Mouse (Mus musculus): Measurements from ENCODE around the gene Gm9887.
A peak's percentile ranks its signal among the peaks of the same experiment; 100 is the strongest.
"Not testable (repeated sequence)": the region's sequence is repeated elsewhere in the genome, so short reads cannot be mapped to it uniquely, and the experiment has no call there.

The Gm9887 gene

DNA sequence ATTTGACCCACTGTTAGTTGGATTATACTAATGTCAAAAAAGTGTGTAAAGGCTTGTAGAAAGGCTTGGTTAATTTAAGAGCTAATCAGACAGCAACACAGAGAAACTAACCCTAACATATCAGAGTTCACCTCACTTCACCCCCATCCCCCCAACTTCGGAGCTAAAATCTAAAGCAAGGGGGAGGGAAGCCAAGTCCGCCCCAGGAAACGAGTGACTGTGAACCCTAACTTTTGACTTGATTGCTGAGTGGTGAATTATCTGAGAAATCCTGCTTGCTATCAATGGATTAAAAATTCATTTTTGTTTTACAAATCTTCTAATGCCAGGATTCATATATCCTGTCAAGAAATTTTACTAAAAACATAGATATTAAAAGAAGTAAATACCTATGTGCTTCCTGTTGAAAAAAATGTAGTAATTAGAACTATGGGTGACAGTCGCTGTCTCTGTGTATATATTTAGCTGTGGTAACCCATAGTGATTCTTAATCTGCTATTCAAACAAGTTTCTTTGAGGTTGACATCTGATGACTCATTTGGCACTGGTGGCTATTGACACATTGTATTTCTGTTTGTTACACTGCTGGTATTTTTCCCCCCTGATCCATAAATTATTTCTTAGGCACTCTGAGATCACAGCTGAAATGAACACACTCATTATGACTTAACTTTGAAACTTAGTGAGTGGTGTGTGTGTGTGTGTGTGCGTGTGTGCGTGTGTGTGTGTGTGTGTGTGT, 13.5 kb upstream of the Gm9887 start:
- DNase-seq (ENCODE audit: low spot score) = no peak

DNA sequence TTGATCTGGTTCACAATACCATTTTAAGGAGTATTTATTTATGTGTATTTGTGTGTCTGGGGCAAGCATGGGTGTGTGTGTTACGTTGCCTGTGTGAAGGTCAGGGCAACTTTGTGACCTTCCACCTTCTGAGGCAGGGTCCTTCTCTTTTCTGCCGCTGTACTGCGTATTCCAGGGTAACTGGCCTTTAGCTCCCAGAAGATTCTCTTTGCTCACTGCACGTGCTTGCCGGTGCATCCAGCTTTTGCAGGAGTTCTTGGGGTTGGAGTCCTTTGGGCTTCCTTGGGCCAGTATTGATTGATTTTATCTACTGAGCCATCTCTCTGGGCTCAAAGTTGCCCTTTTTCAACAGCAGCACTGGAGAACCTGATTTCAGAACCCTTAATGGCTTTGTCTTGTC, 12.3 kb upstream of the Gm9887 start:
- DNase-seq (ENCODE audit: low spot score) = no peak

DNA sequence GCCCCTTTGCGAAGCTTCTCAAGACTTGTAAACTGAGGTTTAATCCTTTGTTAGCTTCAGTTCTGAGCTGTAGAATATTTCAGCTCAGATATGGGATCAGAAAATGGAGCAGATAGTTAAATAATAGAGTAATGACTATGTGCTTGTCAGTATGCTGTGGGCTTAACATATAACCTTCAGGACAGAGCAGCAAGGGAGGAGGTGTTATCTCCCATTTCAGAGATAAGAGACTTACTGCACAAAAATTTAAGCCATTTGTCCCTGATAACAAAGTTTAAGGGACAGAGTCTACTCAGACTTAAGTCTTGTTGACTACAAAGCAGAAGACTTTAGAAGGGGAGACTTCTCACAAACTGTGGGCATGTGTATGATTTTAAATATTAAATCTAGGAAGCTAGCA, 10.6 kb upstream of the Gm9887 start:
- no peak for DNase-seq (ENCODE audit: low spot score)

DNA sequence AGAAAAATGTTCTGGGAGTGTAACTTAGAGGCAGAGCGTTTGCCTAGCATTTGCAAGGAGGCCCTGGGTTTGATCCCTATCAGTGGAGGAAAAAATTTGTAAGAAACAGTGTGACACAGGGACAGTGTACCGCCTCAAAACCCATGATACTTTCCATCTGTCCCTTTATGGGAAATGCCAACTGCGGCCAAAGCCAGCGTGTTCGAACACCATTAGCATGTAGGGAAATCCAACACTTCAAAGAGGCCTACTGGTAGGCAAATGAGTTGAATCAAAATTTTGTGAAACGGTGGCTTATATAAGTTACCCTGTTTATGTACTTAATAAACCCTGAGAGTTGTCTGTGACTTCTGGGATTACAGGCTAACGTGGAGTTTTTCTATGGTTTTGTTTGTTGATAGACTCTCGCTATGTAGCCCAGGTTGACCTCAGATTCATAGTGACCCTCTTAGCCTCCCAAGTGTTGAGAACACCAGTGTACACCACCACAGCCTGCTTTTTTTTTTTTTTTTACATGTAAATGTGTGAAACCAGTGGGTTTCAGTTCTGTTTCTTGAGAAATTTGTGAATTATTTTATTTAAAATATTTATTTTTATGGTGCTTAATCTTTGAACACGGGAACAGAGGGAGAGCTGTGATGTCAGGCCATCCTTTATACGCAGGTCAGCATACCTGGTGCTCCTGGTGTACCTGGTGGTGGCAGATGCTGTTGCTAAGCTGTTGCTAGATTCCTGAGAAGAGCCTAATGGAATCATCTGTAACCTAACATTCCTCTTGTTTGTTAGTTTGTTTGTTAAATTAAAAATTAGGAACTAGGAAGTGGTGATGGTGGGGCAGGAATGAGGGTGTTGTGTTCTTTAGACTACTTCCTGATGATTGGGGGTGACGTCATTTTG, 6.5 kb upstream of the Gm9887 start:
- no peak for DNase-seq (ENCODE audit: low spot score)

DNA sequence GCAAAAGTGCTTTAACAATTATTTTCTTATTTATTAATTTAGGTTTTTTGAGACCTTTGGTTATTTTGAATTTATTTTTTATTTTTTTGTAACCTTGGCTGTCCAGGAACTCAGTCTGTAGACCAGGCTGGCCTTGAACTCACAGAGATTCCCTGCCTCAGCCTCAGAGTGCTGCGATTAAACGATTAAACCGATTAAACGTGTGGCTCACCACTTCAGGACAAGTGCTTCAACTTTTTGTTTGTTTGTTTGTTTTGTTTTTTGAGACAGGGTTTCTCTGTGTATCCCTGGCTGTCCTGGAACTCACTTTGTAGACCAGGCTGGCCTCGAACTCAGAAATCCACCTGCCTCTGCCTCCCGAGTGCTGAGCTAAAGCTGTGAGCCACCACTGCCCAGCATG, 5.4 kb upstream of the Gm9887 start:
- not testable (repeated sequence) for DNase-seq (ENCODE audit: low spot score)

DNA sequence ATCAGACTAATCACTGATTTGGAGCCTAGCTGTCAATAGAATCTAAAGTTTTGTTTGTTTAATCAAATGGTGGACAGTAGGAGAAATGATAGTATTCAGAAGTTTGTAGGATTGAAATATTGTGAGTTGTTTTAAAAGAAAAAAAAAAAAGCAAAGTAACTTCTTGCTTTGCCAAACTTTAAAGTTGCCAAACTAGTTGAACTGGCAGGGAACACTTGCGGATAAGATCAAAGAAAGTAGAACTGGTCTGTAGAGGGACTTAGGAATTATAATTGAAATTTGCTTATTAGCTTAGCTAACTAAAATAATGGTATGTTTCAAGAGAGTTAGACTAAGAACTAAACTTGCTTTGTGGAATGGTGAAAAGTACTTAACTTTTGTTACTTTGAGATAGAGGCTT, 4.9 kb upstream of the Gm9887 start:
- DNase-seq (ENCODE audit: low spot score) = no peak

DNA sequence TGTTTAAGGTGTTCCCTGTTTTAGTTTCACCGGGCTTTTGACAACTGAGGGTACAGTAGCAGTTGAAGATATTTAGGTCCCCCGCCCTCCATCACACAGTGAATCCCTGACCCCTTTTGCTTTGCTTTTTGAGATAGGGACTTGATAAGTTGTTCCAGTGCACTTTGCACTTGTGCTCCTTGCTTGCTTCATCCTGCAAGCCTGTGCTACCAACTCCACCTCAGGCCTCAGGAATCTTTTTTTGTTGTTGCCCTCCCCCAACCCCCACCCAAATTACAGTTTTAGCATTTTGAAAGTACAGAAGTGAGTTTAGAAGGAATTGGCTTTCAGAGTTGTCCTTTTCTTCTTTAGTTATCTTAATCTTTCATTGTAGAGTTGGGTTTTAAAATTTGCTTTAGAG, 3.9 kb upstream of the Gm9887 start:
- no peak for DNase-seq (ENCODE audit: low spot score)

DNA sequence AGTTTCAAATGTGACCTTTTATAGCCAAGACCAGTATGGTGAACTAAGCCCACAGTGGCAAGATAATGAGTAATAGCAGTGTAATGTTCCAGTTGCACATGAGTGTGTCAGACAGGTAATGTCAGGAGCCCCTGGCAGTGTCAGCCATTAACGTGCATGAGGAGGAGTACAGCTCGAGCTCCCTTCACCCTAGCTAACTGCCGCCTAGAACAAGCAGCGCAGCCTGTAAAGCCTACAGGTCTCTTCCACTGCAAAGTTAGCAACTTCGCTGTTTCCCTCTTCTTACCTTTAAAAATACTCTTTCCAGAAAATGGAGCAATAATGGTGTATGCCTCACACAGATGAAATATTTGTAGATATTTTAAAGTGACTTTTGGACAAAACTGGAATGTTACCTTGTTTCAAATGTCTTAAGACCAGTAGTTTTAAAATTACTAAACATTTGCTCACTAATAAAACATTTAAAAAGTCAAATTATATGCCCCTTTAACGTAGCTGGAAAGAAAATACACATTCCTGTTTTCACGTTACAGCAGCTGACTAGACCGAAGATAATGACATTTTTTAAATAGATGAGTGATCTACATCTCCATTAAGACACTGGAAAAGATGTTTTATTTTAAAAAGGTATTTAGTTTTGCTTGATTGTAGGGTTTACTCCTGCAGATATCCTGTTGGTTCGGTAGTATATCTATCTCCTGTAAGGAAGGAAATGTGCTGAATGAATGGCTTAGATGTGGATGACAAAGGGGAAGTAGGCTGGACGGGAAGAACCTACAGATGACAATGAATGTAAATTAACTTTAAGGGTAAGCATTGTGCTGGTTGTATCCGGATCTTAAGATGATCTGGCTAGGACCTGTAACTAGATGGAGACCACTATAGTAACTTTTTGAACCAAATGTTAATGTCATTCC, 1.9 kb upstream of the Gm9887 start:
- DNase-seq (ENCODE audit: low spot score) = no peak

DNA sequence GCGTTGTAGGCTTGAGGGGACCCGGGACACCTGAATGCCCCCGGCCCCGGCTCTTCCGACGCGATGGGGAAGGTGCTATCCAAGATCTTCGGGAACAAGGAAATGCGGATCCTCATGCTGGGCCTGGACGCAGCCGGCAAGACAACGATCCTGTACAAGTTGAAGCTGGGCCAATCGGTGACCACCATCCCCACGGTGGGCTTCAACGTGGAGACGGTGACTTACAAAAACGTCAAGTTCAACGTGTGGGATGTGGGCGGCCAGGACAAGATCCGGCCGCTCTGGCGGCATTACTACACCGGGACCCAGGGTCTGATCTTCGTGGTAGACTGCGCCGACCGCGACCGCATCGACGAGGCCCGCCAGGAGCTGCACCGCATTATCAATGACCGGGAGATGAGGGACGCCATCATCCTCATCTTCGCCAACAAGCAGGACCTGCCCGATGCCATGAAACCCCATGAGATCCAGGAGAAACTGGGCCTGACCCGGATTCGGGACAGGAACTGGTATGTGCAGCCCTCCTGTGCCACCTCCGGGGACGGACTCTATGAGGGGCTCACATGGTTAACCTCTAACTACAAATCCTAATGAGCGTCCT, 573 bp upstream of the Gm9887 start:
- DNase-seq (ENCODE audit: low spot score) = no peak

DNA sequence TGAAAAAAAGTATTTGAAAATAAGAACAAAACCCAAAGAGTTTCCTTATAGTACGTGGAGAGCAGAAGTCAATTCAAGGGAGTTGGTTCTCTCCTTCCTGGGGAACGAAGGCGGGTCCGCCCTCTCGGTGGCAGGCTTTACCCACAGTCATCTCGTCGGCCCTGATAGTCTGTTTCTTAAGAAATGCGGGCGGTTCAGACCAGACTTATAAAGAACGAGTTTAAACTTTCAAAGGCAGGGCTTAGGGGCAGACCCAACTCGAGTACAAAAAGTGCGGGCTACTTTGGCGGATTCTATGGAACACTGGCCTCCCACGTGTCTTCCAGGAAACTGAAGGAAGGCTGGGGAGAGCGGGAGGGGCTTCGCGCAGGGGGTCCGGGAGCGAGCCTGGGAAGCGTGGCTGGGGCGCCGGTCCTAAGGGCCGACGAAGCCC, 821 bp downstream of the Gm9887 start:
- no peak for DNase-seq (ENCODE audit: low spot score)

DNA sequence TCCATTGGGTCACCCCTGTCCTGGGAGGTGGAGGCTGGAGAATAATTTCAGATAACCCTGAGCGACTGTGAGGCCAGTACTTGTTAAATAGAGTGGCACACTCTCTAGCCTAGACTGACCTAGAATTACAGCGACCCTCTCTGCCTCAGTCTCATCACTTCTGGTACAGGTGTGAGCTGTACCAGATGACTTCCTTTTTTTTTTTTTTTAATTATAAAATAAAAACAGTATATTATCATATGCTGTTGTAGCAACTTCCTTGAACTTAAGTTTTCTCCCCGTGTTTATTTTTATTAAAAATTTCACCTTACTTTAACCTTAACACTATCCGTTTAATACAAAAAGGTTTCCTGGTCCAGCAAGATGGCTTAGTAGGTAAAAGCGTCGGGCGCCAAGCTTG, 1.3 kb downstream of the Gm9887 start:
- DNase-seq (ENCODE audit: low spot score) = no peak

DNA sequence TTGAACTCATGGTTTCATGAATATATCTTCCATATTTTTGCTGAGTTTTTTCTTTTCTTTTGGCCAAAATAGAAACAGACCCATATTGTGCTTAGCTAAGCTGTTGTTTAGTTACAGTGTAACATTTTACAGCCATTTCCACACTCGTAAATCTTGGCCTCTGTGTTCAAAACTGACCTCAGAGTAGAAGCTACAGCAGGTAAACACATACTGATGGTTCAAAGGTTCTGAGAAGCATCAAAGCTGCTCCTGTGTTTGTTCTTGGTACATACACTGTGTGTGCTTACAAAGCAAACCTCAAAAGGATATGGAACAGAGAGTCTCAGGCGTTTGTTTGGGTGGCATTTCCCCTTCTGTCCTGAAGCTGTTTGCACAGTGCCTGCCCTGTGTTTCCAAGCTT, 4.7 kb downstream of the Gm9887 start:
- DNase-seq (ENCODE audit: low spot score) = no peak

DNA sequence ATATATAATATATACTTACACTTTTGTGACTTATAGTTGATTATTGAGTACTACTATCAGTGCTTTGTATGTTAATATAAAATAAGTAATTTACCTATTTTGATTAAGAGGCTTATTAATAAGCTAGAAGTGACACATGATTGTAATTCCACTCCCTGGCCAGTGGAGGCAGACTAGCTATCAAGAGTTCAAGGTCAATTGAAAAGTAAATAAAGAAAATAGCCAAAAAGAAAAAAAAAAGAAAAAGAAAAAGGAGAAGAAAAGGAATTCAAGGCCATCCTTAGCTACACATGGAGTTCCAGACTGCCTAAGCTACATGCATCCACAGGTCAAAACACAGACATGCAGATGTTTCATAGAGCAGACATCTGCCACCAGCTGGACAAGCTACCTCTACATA, 5.8 kb downstream of the Gm9887 start:
- no peak for DNase-seq (ENCODE audit: low spot score)

DNA sequence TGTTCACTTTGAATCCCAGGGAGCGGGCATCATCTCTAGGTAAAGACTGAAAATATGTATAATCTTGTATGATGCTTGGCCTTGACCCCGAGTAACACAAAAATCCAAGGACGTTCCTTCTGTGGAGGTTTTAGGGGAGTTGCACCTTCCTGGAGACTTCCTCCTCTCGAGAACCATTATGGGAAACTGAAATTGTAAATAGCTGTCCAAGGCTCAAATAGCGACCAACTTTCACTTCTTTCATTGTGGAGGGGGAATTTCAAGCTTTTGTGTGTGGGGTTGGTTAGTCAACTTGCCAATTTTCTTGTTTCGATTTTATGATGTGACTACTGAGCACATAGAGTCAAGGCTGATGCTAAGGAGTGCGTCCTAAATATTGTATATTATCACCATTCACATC, 6.5 kb downstream of the Gm9887 start:
- no peak for DNase-seq (ENCODE audit: low spot score)

DNA sequence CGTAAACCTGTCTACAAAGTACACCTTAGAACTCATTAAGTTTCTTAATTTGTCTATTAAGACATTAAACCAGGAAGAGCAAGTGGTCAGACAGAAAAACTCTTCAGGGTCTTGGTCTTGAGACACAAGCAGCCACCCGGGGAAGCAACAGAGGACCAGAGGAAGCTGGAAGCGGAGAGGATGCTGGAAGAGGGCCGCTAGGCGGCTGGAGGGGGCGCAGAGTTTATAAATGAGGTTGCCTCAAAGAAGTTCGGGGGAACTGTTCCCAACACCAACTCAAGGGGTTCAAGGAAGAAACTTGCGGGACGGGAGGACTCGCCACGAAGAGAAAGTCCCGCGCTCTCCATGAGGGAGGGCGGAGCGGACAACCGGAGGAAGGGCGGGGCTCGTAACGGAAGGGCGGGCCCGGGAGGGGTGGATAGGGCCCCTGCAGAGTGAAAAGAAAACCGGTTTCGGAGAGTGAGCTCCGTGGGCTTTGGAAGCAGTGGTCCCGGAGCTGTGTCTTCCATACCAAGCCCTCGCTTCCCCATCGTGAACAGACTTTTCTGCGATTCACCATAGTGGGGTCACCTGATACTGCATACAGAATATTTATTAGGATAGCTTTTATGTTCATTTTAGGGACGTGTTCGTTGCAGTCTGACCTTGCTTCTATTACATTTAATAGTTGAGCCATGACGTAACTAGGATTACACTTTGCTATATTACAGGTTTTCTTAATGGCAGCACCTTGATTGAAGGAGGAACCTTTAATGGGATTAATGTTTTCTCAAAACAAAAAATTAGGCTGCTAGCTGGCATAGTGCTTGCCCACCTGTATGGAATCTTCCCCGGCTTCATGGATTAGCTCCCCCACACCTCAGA, 8.1 kb downstream of the Gm9887 start:
- DNase-seq (ENCODE audit: low spot score) = peak; percentile 87

DNA sequence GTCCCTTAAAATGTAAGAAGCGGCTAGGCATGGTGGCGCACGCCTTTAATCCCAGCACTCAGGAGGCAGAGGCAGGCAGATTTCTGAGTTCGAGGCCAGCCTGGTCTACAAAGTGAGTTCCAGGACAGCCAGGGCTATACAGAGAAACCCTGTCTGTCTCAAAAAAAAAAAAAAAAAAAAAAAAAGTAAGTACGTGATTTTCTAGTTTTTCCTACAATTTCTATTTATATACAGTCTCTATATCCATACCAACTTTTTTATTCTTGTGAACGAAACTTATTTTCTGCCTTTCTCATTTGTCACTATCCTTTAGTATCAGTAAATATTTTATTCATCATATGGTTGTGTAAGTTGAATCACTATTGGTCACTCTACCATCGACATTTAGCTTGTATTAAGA, 9.1 kb downstream of the Gm9887 start:
- DNase-seq (ENCODE audit: low spot score) = not testable (repeated sequence)

DNA sequence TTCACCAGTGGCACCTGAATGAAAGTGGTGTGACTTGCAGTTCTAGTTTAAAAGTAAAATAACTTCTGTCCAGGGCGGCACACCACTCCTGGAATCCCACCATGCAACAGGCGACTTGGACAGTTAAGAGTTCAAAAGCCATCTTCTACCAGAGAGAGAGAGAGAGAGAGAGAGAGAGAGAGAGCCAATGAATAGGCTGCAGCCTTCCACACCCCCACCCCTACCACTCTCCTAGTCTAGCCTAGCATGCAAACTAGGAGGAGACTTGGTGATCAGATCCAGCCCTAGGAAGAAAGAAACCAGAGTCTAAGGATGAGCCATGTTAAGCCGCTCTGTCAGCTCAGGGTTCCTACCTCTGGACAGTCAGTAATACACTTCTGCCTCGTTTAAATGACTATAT, 9.9 kb downstream of the Gm9887 start:
- no peak for DNase-seq (ENCODE audit: low spot score)

DNA sequence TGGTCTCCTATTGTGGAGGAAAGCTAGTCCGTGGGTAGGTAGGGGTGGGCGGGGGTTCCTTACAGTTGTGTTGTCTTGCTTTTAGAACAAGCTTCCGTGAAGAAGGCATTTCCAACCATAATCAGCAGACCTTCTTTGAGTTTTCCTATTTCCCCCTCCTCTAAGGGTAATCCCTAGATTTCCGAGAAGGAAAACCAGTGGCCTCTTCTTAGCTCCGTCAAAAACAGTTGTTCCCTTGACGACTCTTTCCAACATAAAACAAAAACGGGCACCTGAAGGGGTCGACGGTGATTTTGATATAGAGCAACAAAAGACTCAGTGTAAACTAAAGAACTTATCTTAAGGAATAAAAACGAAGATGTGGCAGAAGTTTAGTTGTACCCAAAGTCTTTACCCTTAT, 10.3 kb downstream of the Gm9887 start:
- DNase-seq (ENCODE audit: low spot score) = no peak

DNA sequence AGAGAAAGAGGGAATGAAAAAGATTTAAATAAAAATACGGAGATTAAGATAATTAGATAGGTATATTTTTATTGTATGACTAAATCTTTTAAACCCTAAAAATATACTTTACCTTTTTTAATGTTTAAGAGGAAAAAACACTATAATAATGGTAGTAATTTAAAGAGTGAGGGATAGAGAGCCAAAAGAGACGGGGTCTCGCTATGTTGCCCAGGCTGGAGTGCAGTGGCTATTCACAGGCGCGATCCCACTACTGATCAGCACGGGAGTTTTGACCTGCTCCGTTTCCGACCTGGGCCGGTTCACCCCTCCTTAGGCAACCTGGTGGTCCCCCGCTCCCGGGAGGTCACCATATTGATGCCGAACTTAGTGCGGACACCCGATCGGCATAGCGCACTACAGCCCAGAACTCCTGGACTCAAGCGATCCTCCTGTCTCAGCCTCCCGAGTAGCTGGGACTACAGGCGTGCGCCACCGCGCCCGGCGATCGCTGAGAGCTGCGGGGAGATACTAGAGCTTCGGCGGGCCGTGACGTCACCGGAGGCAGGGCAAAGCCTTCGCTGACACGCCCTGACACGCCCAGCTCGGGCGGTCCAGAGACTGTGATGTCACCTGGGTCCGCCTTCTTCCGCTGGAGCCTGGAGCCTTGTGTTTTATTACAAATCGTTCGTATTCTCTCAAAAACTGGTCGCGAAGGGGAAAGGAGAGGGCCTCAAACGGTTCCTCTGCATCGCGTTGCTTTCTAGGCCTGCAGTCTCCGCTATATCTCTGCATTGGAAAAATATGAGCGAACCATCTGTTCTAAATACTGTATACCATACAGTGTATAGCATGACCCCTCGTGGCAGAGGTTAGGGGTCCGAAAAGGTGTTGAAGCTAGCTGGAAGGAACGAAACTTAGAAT, 11.0 kb downstream of the Gm9887 start:
- DNase-seq (ENCODE audit: low spot score) = peak; percentile 99

DNA sequence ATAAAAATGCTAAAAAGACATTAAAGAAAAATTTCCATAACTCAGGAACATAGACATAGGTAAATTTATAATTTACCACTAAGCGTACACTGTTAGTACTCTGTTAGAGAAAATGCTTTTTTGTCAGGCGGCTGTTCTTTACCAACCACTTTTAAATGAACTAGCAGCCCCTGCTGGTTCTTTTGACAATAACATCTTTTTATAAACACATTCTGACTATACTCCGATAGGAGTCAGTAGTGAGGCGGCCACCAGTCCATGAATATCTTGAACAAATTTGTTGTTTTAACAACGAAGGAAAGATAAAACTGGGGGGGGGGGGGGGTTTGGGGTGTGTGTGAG, 11.6 kb downstream of the Gm9887 start:
- no peak for DNase-seq (ENCODE audit: low spot score)

Data from testis, postnatal 10 days (tissue).